Mouse (Mus musculus): ENCODE data around the gene Dusp3.

Gene Dusp3

GRCm38 (mm10) chr11:101986913-101987312 lies at the start of gene Dusp3:
Gene Dusp3 (minus strand): TSS chr11:101987013.
- in situ Hi-C loops (cut with MboI, MseI), result no loop called here

- in situ Hi-C loops (cut with MboI, MseI), result no loop called here
Observed at GRCm38 (mm10) chr11:102036336-102036735, 49.5 kb upstream of the Dusp3 start.

DNA sequence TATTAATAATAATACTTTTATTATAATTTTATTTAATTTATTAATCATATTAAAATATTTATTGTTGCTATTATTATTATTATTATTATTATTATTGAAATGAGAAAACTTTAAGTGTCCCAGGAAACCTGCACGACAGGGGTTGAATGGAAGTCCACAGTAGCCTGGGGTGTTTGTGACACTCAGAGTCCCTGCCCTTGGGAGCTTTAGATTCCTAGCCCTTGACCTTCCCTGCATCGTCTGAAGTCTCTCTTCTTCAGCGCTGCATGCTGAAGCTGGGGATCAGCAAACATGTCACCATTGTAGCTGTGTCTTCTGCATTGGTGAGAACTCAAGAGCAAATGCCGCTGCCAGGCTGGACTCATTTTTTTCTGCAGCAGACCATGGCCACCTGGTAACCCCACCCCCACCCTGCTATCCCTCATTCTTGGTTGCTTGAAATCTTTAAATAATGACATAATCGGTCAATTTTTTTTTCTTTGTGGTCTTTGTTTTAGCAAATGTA lies 48.7 kb upstream of the Dusp3 start:
- in situ Hi-C loops (cut with MboI, MseI), result no loop called here

- in situ Hi-C loops (cut with MboI, MseI), result no loop called here
Observed at GRCm38 (mm10) chr11:102034887-102035286, 48.1 kb upstream of the Dusp3 start.

DNA sequence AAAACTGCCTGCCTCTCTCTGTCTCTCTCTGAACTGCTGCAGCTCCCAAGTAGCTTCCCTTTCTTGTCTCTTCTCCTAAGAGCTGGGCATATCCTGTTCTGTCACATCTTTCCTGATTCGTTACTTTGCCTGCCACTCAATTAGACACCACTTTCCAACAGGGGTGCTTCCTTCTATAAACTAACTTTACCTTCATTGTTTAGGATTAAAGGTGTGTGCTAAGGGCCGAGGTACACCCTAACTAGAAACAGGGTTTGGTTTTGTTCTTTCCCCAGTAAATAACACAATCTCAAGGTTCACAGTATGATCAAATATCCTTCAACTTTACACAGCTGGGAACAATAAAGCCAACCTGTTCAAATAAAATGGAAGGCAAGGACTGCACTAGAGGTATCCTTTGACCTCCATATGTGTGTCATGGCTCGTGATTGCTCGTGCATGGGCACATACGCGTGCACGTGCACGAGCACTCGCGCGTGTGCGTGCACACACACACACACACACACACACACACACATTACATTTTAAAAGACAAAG lies 46.3 kb upstream of the Dusp3 start:
- in situ Hi-C loops (cut with MboI, MseI), result no loop called here

DNA sequence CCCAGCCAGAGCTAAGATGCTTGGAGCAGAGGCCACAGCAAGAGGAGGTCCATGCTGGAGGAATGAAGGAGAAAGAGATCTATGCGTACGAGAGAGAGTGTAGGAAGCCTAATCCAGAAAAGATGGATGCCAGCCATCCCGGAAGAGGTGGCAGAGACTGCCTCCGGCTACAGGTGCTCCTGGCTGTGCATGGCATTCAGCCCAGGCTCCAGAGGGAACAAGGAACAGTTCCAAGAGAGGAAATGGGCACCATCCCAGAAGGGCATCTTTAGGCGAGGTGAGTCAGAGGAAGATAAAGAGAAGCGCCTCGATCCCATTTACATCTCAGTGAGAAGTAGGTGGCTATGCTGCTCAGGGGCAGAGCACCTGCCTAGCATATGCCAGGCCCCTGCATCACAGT lies 44.3 kb upstream of the Dusp3 start:
- in situ Hi-C loops (cut with MboI, MseI), result no loop called here

DNA sequence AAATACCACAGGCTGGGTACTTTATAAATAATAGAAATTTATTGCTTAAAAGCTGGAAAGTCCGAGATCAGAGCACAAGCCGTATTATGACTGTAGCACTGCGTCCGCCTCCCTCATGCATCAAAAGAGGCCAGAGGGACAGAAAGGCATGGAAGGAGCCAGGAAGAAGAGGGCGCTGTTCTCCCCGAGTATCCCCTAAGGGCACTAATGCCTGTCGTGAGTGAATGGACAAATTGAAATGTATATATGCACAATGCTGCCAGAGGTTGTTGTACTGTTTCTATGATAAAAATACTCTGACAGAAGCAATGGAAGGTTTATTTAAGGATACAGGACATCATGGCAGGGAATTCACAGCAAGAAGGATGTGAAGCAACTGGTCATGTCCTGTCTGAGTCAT lies 43.2 kb upstream of the Dusp3 start:
- in situ Hi-C loops (cut with MboI, MseI), result loop anchor here in 1 of 2 experiments (10.0 kb wide), 1 partner anchor 835 kb away; no protein-coding TSS in a partner anchor

DNA sequence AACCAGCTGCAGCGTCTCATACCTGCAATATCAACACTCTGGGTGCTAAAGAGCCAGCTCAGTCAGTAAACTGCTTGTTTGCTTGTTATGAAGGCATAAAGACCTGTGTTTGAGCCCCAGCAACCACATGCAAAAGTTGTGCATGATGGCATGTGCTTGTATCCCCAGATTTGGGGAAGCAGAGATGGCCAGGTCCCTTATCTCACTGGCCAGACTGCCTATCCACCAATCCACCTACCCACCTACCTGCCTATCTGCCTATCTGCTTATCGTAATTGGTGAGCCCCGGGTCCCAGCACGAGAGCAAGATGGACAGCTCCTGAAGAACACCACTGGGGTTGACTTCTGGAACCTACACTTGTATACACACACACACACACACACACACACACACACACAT lies 42.5 kb upstream of the Dusp3 start:
- in situ Hi-C loops (cut with MboI, MseI), result loop anchor here in 1 of 2 experiments (10.0 kb wide), 1 partner anchor 835 kb away; no protein-coding TSS in a partner anchor

- in situ Hi-C loops (cut with MboI, MseI), result loop anchor here in 1 of 2 experiments (10.0 kb wide), 1 partner anchor 833 kb away; no protein-coding TSS in a partner anchor
Observed at GRCm38 (mm10) chr11:102028087-102028816, 41.4 kb upstream of the Dusp3 start, which contains the start of gene Mpp3. Gene Mpp3 (minus strand): TSS chr11:102028461.

DNA sequence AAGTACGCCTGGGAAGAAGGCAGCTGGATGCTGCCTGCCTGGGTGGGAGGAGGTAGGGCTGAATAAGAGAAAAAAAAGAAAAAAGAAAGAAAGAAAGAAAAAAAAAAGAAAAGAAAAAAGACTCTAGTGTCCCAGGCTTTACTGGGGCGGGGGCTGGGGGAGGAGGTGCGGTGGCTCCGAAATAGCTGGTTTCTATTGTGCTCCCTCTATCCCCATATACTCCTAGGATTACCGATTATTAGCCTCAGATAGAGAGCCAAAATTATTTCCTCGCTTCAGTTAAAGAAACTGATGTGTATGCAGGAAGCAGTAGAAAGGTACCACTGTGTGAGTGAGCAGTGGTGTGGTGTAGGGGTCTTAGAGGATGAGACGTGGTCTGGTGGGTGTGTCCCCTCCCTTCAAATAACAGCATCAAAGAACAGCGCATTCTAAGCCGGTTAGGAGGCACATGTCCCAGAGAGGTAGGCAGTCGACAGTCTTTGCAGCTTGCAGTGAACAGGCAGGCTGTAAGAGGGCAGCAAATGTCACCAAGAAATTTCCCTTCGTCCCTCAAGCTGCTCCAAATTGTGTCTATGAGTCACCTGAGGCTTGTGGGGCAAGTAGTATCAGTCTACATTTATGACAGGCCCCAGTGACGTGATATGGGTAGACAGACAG lies 40.7 kb upstream of the Dusp3 start:
- in situ Hi-C loops (cut with MboI, MseI), result loop anchor here in 1 of 2 experiments (10.0 kb wide), 1 partner anchor 833 kb away; no protein-coding TSS in a partner anchor

- in situ Hi-C loops (cut with MboI, MseI), result loop anchor here in 1 of 2 experiments (10.0 kb wide), 1 partner anchor 832 kb away; no protein-coding TSS in a partner anchor
Observed at GRCm38 (mm10) chr11:102026694-102027360, 40.0 kb upstream of the Dusp3 start.

DNA sequence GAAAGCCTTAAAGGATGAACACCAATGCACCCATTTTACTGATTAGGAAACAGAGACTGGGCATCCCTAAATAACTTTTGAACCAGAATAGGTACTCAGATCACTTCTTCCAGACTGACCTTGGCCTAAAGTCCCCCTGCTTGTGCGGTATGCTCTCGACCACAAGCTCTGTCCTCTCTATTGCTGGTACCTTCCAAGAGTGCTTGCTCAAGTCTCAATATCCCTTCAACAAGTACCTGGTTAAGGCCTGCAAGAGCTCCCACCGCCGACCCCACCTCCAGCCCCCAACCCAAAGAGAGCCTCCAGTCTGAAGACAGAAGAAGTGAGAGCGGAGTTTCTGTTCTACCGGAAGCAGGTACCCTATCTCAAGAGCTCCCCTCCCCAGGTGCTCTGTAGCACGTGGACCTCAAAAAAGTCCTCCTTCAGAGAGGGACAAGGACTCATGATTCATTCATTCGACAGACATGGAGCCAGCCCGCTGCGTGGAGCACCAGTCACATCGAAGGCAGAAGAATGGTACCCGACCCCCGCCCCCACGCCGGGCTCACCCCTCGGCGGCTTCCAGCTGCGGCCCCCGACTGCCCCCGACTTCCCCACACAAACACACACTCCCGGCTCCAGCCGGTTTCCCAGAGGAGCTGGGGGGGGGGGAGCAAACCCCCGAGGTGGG lies 39.3 kb upstream of the Dusp3 start:
- in situ Hi-C loops (cut with MboI, MseI), result loop anchor here in 1 of 2 experiments (10.0 kb wide), 1 partner anchor 831 kb away; no protein-coding TSS in a partner anchor

DNA sequence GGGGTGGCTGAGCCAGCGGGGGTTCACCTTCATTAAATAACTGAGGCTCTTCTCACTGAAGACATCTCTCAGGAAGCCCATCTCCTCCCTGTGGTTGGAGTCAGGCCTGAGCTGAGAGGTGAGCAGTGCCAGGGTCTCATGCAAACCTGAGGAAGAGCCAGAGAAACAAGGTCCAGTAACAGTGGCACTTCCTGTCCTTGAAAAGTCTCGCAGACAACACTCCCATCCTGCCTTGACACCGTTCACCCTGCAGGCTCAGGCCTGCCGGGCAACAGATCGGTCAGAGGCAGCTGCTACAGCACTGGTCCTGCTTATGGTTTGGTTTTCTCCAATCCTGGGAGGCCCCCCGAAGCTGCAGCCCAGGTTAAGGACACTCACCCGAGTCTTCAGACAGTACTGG lies 38.5 kb upstream of the Dusp3 start:
- in situ Hi-C loops (cut with MboI, MseI), result loop anchor here in 1 of 2 experiments (10.0 kb wide), 1 partner anchor 831 kb away; no protein-coding TSS in a partner anchor

GRCm38 (mm10) chr11:102024875-102025274 lies 38.1 kb upstream of the Dusp3 start:
- in situ Hi-C loops (cut with MboI, MseI), result loop anchor here in 1 of 2 experiments (10.0 kb wide), 1 partner anchor 830 kb away; no protein-coding TSS in a partner anchor

- in situ Hi-C loops (cut with MboI, MseI), result loop anchor here in 1 of 2 experiments (10.0 kb wide), 1 partner anchor 829 kb away; no protein-coding TSS in a partner anchor
Observed at GRCm38 (mm10) chr11:102024084-102024758, 37.4 kb upstream of the Dusp3 start.

DNA sequence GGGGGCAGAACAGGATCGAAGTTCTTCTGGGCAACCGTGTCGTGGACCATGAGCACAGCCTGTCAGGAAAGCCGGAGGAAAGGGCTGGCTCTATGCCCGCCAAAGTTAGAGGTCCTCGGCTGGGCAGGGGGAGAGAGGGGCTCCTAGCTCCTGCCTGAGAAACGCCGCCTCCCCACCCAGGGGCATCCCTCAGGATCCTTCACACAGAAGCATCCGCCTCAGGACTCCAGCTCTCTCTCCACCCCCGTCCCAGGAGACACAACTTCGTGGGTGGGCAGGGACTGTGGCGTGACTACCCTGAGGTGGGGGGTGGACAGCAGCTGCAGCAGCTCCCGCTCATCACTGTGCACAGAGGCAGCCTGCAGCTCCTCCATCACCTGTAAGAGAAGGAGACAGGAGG lies 36.6 kb upstream of the Dusp3 start:
- in situ Hi-C loops (cut with MboI, MseI), result loop anchor here in 1 of 2 experiments (10.0 kb wide), 1 partner anchor 829 kb away; no protein-coding TSS in a partner anchor

DNA sequence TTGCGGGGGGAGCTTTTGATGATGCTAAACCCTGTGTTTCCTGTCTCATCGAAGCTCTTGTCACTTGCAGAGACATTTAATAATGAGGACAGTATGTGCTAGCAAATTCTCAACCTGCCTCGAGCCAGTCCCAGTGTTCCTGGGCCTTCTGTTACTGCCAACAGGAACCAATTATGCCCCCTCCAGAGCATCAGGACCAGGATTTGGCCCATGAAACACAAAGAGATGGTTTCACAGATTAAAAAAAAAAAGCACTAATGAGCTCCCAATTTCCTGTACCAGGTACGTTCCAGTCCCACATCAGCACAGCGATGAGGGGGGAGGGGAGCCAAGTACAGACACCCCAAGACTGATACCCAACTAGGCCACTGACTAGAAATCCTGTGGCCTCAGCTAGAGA lies 34.4 kb upstream of the Dusp3 start:
- in situ Hi-C loops (cut with MboI, MseI), result loop anchor here in 1 of 2 experiments (10.0 kb wide), 1 partner anchor 826 kb away; no protein-coding TSS in a partner anchor

GRCm38 (mm10) chr11:102019736-102020135 lies 32.9 kb upstream of the Dusp3 start:
- in situ Hi-C loops (cut with MboI, MseI), result loop anchor here in 1 of 2 experiments (10.0 kb wide), 1 partner anchor 825 kb away; no protein-coding TSS in a partner anchor

GRCm38 (mm10) chr11:102016136-102016535 lies 29.3 kb upstream of the Dusp3 start:
- in situ Hi-C loops (cut with MboI, MseI), result no loop called here

DNA sequence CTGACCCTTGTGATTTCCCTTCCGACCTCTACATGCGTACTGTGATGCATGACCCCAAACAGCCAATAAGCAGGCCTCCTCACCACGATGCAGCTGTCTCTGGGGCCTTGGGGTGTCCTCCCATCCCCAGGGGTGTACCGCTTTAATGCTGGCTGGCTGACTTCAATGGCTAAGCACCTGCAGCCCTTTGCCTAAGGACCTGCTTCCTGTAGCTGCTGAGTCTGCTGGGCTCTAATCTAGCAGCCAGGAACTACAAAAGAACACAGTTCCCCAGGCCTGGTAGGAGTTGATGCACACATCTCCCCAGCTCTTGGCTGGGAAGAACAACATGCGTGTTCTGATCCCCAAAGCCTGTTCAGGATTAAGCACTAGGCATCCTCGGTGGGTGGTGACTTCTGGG lies 28.7 kb upstream of the Dusp3 start:
- in situ Hi-C loops (cut with MboI, MseI), result no loop called here

Data from T-helper 17 cell (primary cell).